Mouse (Mus musculus): Measurements from ENCODE around the gene Nfib. TPM values are rescaled to one million over a fixed set of nuclear protein-coding genes. Genes with fewer than 3 reads are reported as not detected.

The Nfib gene
- polyA plus RNA-seq, 1 experiment from 2014 or later, result 60.1 TPM

DNA sequence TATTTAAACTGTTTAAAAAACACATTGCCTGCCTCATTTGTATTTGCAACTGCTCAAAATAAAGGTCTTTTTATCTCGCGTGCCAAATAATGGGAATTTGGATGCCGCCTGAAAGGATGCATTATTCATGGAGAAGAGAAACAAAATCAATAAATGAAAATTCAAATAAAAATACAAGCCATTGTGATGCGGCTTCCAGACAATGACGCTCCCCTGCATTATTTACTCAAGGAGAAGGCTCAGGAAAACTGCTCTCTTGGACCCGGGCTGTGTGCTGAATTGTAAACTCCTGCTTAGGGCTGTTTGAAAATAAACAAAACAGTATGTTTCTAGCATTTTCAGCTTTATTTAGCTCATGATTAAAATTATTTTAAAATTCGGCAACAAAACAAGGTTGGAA is 41.1 kb downstream of the Nfib start:
- H3K9me3 ChIP-seq (replicated peaks; ENCODE audit: control insufficient read depth, low read length), result no peaks in the 10 kb centered on the region
- no peak overlapping the region for H3K4me3 ChIP-seq (replicated peaks; ENCODE audit: low read length)
- H3K4me2 ChIP-seq (ENCODE audit: low read depth, low read length), result no peak overlapping the region
- H3K4me1 ChIP-seq (ENCODE audit: control insufficient read depth, insufficient read depth, low read length), result peaks cover 6% of the 10 kb centered on the region; the same call in 1 of the 2 replicates
- H3K9ac ChIP-seq (ENCODE audit: low read length), result no peak overlapping the region
- no peaks in the 10 kb centered on the region for H3K27me3 ChIP-seq (ENCODE audit: control insufficient read depth, insufficient read depth, low read length)
- 72% methylated on average over 7 of the region's 7 CpGs for WGBS
- ATAC-seq (ENCODE audit: insufficient read depth, low FRiP score), result no peak
- H3K36me3 ChIP-seq (ENCODE audit: control insufficient read depth, insufficient read depth, low read length), result no peaks in the 10 kb centered on the region
- no peak overlapping the region for H3K27ac ChIP-seq (ENCODE audit: low read length)

DNA sequence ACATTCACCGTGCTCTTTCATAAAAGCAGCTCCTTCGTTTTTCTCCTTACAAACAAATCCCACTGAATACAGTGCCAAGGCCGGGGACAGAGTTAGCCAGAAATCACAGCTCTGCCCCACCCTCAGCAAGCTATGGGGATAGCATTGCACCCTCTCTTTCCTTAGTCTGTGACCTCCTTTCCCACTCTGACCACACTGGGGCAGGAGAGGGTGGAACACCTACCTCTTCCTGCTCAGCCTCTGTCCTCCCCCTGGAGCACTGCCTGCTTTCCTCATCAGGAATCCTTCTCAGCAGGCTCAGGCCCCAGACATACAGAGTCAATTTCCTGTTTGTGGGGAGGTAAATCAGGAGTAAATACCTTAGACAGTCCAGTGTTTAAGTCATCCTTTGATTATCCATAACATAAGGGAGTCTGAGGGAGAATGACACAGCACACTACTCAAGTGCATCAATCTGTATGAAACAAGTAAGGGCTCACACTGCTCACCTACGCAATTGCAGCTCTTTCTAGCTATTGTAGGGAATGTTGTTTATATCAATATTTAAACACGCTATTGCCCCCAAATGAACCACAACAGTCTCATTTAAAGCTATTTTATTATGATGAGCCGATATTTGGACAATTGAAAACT is 41.7 kb downstream of the Nfib start:
- 73% methylated on average over 6 of the region's 6 CpGs for WGBS
- Histone ChIP-seq H3K4me1 (ENCODE audit: control insufficient read depth, insufficient read depth, low read length) (peaks cover 6% of the 10 kb centered on the region; the same call in 1 of the 2 replicates), H3K9me3 (replicated peaks; ENCODE audit: control insufficient read depth, low read length) (no peaks in the 10 kb centered on the region), H3K36me3 (ENCODE audit: control insufficient read depth, insufficient read depth, low read length) (no peaks in the 10 kb centered on the region), H3K4me2 (ENCODE audit: low read depth, low read length) (no peak overlapping the region), H3K9ac (ENCODE audit: low read length) (no peak overlapping the region), H3K27ac (ENCODE audit: low read length) (no peak overlapping the region), H3K27me3 (ENCODE audit: control insufficient read depth, insufficient read depth, low read length) (no peaks in the 10 kb centered on the region), H3K4me3 (replicated peaks; ENCODE audit: low read length) (no peak overlapping the region)
- ATAC-seq (ENCODE audit: insufficient read depth, low FRiP score), result no peak

DNA sequence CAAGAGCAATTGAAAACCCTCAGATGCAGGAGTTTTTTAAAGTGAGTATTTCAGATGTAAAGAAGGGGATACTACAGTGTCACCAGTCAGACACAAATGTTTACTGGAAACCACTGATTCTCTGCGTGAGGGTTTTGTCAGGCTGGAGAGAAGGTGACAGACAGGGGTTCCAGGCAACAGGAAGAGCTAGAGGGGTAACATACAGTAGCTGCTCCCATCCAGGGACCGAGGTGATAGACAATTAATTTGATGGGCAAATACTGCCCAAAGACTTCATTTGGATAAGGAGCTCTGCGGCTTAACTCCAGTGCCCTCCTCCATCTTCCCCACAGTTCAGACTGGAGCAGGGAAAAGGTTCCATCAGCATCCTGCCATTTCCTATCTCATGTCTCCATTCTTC is 42.9 kb downstream of the Nfib start:
- 67% methylated on average over 3 of the region's 3 CpGs for WGBS
- Histone ChIP-seq H3K27ac (ENCODE audit: low read length) (no peak overlapping the region), H3K4me1 (ENCODE audit: control insufficient read depth, insufficient read depth, low read length) (peaks cover 6% of the 10 kb centered on the region; the same call in 1 of the 2 replicates), H3K27me3 (ENCODE audit: control insufficient read depth, insufficient read depth, low read length) (no peaks in the 10 kb centered on the region), H3K4me2 (ENCODE audit: low read depth, low read length) (no peak overlapping the region), H3K9me3 (replicated peaks; ENCODE audit: control insufficient read depth, low read length) (no peaks in the 10 kb centered on the region), H3K4me3 (replicated peaks; ENCODE audit: low read length) (no peak overlapping the region), H3K9ac (ENCODE audit: low read length) (no peak overlapping the region), H3K36me3 (ENCODE audit: control insufficient read depth, insufficient read depth, low read length) (no peaks in the 10 kb centered on the region)
- no peak for ATAC-seq (ENCODE audit: insufficient read depth, low FRiP score)

DNA sequence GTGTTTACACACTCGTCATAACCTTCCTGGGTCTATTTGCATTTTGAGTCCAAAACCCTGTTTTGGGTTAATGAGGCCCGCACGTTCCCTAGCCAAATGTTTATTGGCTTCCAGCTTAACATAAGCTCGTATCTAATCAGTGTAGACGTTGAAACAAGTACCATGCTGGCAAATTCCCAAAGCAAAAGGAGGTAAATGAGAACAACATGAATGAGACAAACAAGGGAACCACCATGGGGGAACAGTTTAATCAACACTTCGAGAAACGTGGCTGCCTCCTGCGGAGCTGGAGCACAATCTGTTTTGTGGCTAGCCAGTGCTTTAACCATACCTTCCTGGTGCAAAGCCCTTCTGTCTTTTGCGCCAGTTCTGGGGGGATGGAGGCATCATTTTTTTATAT is 43.3 kb downstream of the Nfib start:
- 40% methylated on average over 9 of the region's 9 CpGs for WGBS
- Histone ChIP-seq H3K27me3 (ENCODE audit: control insufficient read depth, insufficient read depth, low read length) (no peaks in the 10 kb centered on the region), H3K27ac (ENCODE audit: low read length) (no peak overlapping the region), H3K4me3 (replicated peaks; ENCODE audit: low read length) (no peak overlapping the region), H3K4me1 (ENCODE audit: control insufficient read depth, insufficient read depth, low read length) (peaks cover 6% of the 10 kb centered on the region; the same call in 1 of the 2 replicates), H3K9ac (ENCODE audit: low read length) (no peak overlapping the region), H3K4me2 (ENCODE audit: low read depth, low read length) (no peak overlapping the region), H3K9me3 (replicated peaks; ENCODE audit: control insufficient read depth, low read length) (no peaks in the 10 kb centered on the region), H3K36me3 (ENCODE audit: control insufficient read depth, insufficient read depth, low read length) (no peaks in the 10 kb centered on the region)
- ATAC-seq (ENCODE audit: insufficient read depth, low FRiP score), result no peak

DNA sequence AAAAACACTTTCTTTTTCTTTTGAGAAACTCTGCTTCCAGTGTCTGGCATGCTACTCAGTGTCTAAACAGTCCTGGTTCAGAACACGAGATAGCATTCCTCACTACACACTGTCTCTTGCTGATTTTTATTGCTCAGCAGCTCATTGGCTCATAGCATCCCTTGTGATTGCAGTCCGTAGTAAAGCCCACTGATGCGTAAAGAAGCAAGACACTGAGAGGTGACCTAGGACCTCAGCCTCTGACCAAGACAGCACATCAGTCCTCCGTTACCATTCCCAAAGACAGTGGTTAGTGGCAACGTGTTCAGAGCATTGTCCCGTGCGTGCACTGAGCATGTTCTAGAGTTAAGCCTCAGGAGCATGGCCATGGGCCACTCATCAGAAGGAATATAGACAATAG is 44.3 kb downstream of the Nfib start:
- Histone ChIP-seq H3K4me2 (ENCODE audit: low read depth, low read length) (no peak overlapping the region), H3K4me1 (ENCODE audit: control insufficient read depth, insufficient read depth, low read length) (peaks cover 6% of the 10 kb centered on the region; the same call in 1 of the 2 replicates), H3K9me3 (replicated peaks; ENCODE audit: control insufficient read depth, low read length) (no peaks in the 10 kb centered on the region), H3K9ac (ENCODE audit: low read length) (no peak overlapping the region), H3K36me3 (ENCODE audit: control insufficient read depth, insufficient read depth, low read length) (no peaks in the 10 kb centered on the region), H3K27ac (ENCODE audit: low read length) (no peak overlapping the region), H3K4me3 (replicated peaks; ENCODE audit: low read length) (no peak overlapping the region), H3K27me3 (ENCODE audit: control insufficient read depth, insufficient read depth, low read length) (no peaks in the 10 kb centered on the region)
- no peak for ATAC-seq (ENCODE audit: insufficient read depth, low FRiP score)
- WGBS, result 91% methylated on average over 7 of the region's 7 CpGs

DNA sequence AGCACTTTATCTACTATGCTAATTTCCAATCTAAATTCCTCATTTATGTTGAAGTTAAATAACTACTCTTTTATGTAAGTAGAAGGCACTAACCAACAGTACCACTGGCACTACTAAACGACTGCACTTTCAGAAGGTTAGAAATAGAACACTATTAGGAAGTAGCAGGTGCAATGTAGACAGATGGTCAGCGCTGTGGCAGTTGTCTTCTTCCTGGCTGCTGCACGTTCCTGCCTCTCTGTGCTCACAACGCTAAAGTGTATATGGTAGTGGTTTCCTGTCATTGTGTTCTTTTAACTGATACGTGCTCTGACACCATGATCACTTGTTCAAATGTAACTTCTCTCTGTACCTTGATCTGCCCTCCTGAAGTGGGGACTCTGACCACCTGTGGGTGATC is 59.9 kb downstream of the Nfib start:
- no peaks in the 10 kb centered on the region for H3K4me1 ChIP-seq (ENCODE audit: control insufficient read depth, insufficient read depth, low read length)
- no peak overlapping the region for H3K4me3 ChIP-seq (replicated peaks; ENCODE audit: low read length)
- ATAC-seq (ENCODE audit: insufficient read depth, low FRiP score), result no peak
- H3K27me3 ChIP-seq (ENCODE audit: control insufficient read depth, insufficient read depth, low read length), result no peaks in the 10 kb centered on the region
- H3K27ac ChIP-seq (ENCODE audit: low read length), result no peak overlapping the region
- no peak overlapping the region for H3K9ac ChIP-seq (ENCODE audit: low read length)
- no peaks in the 10 kb centered on the region for H3K36me3 ChIP-seq (ENCODE audit: control insufficient read depth, insufficient read depth, low read length)
- 77% methylated on average over 5 of the region's 5 CpGs for WGBS
- no peaks in the 10 kb centered on the region for H3K9me3 ChIP-seq (replicated peaks; ENCODE audit: control insufficient read depth, low read length)
- no peak overlapping the region for H3K4me2 ChIP-seq (ENCODE audit: low read depth, low read length)

DNA sequence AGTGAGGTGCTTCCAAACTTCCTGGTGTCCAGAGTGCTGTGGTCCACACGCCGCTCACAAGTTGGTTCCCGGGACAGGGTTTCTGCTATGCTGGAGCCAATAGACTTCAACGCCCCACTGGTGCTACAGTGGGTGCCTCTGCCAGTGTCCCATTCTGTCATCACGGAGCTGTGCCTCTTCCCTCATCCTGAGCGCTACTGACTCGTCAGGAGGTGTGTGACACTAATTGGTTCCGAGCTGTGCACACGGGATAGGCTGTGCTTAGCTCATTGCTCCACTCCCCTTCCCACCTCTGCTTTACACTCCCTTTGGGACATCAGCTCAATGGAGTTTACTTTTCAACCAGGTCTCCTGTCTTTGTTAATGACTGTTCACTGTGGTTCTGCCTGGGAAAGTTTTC is 60.8 kb downstream of the Nfib start:
- H3K27ac ChIP-seq (ENCODE audit: low read length), result no peak overlapping the region
- H3K4me2 ChIP-seq (ENCODE audit: low read depth, low read length), result no peak overlapping the region
- no peak overlapping the region for H3K4me3 ChIP-seq (replicated peaks; ENCODE audit: low read length)
- no peak for ATAC-seq (ENCODE audit: insufficient read depth, low FRiP score)
- H3K9ac ChIP-seq (ENCODE audit: low read length), result no peak overlapping the region
- H3K27me3 ChIP-seq (ENCODE audit: control insufficient read depth, insufficient read depth, low read length), result no peaks in the 10 kb centered on the region
- 76% methylated on average over 9 of the region's 9 CpGs for WGBS
- no peaks in the 10 kb centered on the region for H3K9me3 ChIP-seq (replicated peaks; ENCODE audit: control insufficient read depth, low read length)
- no peaks in the 10 kb centered on the region for H3K36me3 ChIP-seq (ENCODE audit: control insufficient read depth, insufficient read depth, low read length)
- H3K4me1 ChIP-seq (ENCODE audit: control insufficient read depth, insufficient read depth, low read length), result no peaks in the 10 kb centered on the region

DNA sequence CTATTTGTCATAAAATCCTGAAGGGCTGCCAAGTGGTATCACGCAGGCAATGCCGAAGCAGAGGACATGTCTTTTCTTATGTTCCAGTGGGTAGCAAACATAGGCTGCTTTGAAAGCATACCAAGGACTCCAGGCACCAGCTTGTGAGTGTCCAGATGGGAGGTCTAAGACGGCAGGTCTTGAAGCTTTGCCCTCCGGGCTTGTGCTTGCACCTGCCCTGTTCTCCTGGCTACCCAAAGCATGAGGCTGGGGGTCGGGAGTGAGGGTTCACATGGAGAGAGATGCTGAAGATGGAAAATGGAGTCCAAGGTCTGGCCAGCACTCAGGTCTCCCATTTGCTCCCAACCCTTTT is 61.8 kb downstream of the Nfib start:
- no peak for ATAC-seq (ENCODE audit: insufficient read depth, low FRiP score)
- no peak overlapping the region for H3K4me2 ChIP-seq (ENCODE audit: low read depth, low read length)
- no peaks in the 10 kb centered on the region for H3K9me3 ChIP-seq (replicated peaks; ENCODE audit: control insufficient read depth, low read length)

DNA sequence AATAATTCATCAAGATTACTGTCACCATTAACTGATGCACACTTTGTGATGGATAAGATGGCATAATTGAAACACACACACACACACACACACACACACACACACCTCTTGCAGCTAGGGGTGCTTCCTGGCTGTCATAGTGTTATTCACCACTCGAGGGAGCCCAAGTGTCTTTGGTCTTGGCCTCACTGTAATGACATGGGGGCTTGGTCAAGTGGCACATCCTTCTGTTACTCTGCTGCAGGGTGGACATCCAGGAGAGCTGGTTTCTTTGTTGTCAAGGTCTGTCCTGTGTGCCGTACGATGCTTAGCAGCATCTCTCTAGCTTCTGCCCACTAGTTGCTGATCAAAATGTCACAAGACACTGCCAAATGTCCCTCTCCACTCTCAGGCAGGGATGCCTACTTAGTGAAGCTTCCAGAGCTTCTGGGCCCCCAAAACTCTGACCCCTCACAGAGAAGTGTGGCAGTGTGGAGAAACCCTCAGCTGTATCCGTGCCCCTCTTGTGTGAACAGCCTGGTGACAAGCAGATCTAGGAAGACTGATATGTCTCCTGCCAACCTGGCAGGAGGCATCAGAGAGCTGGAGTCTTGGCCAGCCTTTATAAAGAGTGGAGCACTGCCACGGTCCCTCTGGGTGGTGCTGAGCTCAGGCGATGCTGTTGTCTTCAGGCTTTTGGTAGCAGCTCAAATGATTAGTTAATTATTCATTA is 62.4 kb downstream of the Nfib start:
- no peak overlapping the region for H3K27ac ChIP-seq (ENCODE audit: low read length)
- H3K9me3 ChIP-seq (replicated peaks; ENCODE audit: control insufficient read depth, low read length), result no peaks in the 10 kb centered on the region
- WGBS, result 57% methylated on average over 6 of the region's 6 CpGs
- no peaks in the 10 kb centered on the region for H3K27me3 ChIP-seq (ENCODE audit: control insufficient read depth, insufficient read depth, low read length)
- no peak for ATAC-seq (ENCODE audit: insufficient read depth, low FRiP score)
- no peaks in the 10 kb centered on the region for H3K36me3 ChIP-seq (ENCODE audit: control insufficient read depth, insufficient read depth, low read length)
- no peak overlapping the region for H3K4me3 ChIP-seq (replicated peaks; ENCODE audit: low read length)
- H3K4me1 ChIP-seq (ENCODE audit: control insufficient read depth, insufficient read depth, low read length), result no peaks in the 10 kb centered on the region
- H3K9ac ChIP-seq (ENCODE audit: low read length), result no peak overlapping the region
- H3K4me2 ChIP-seq (ENCODE audit: low read depth, low read length), result no peak overlapping the region

More for the DNA sequence above, 61.8 kb downstream of the Nfib start:
- no peak overlapping the region for H3K9ac ChIP-seq (ENCODE audit: low read length)
- H3K4me1 ChIP-seq (ENCODE audit: control insufficient read depth, insufficient read depth, low read length), result no peaks in the 10 kb centered on the region
- no peak overlapping the region for H3K27ac ChIP-seq (ENCODE audit: low read length)
- WGBS, result 77% methylated on average over 5 of the region's 5 CpGs
- no peaks in the 10 kb centered on the region for H3K27me3 ChIP-seq (ENCODE audit: control insufficient read depth, insufficient read depth, low read length)
- no peaks in the 10 kb centered on the region for H3K36me3 ChIP-seq (ENCODE audit: control insufficient read depth, insufficient read depth, low read length)
- no peak overlapping the region for H3K4me3 ChIP-seq (replicated peaks; ENCODE audit: low read length)
